Mouse (Mus musculus) forebrain, embryonic 10.5 days (tissue): ENCODE measurements around the gene Nkd1. TPM values are rescaled to one million over a fixed set of nuclear protein-coding genes. Genes with fewer than 3 reads are reported as not detected.

Source experiments
- DNase-seq: peaks from one replicate; pipeline ENCODE4 v3.0.0-alpha.2; 2017; ENCODE audit warnings: low spot score; ENCODE audit errors: extremely low spot score
- H3K27ac ChIP-seq: fragments of 300-500 bp; sonication (generic); 2 replicates; pipeline ENCODE4 v1.5.1; 2016; ENCODE audit warnings: mild to moderate bottlenecking
- H3K27me3 ChIP-seq: fragments of 300-500 bp; sonication (generic); 2 replicates; pipeline ENCODE4 v1.6.1; 2016; ENCODE audit warnings: mild to moderate bottlenecking; ENCODE audit not compliant: poor library complexity, severe bottlenecking
- H3K36me3 ChIP-seq: fragments of 300-500 bp; sonication (generic); replicated peaks from 2 replicates; pipeline ENCODE4 v1.6.1; 2016; ENCODE audit warnings: mild to moderate bottlenecking, moderate library complexity
- H3K4me1 ChIP-seq: fragments of 300-500 bp; sonication (generic); 2 replicates; pipeline ENCODE4 v1.6.1; 2016
- H3K4me3 ChIP-seq: fragments of 300-500 bp; sonication (generic); 2 replicates; pipeline ENCODE4 v1.5.1; 2016; ENCODE audit warnings: mild to moderate bottlenecking, moderate library complexity
- H3K9me3 ChIP-seq: fragments of 300-500 bp; sonication (generic); 2 replicates; pipeline ENCODE4 v1.6.1; 2016; ENCODE audit warnings: mild to moderate bottlenecking, moderate library complexity
- WGBS: fragments of 180-500 bp; shearing (Covaris S2); methylation state at CpG from one replicate; pipeline ENCODE4 v1.1.7; 2016; 5-methylcytosine and 5-hydroxymethylcytosine counted together
- polyA plus RNA-seq: library from polyadenylated mRNA; unstranded; fragments of >200 nt; fragmentation: Nextera tagmentation; extraction: Ambion mirVana; gene quantifications from 2 replicates; pipeline ENCODE4 v1.2.1, GENCODE M21; 2016

Gene Nkd1
- polyA plus RNA-seq, 1 experiment from 2014 or later: 47.2 TPM

- no peaks in the 10 kb centered on the region for H3K9me3 ChIP-seq
- H3K27ac ChIP-seq: no peak overlapping the region
- 92% methylated on average over 8 of the region's 8 CpGs for WGBS
- DNase-seq: no peak
- H3K27me3 ChIP-seq: no peaks in the 10 kb centered on the region
- H3K4me3 ChIP-seq: no peak overlapping the region
- peaks cover 98% of the 10 kb centered on the region for H3K36me3 ChIP-seq
- no peaks in the 10 kb centered on the region for H3K4me1 ChIP-seq
These were observed 67.2 kb downstream of the Nkd1 start for GRCm38 (mm10) chr8:88588205-88588889.

GRCm38 (mm10) chr8:88590226-88590625 lies 69.1 kb downstream of the Nkd1 start:
- Histone ChIP-seq H3K27ac (no peak overlapping the region), H3K36me3 (peaks cover 85% of the 10 kb centered on the region), H3K9me3 (no peaks in the 10 kb centered on the region), H3K27me3 (no peaks in the 10 kb centered on the region), H3K4me1 (peaks cover 13% of the 10 kb centered on the region), H3K4me3 (no peak overlapping the region)
- WGBS: 92% methylated on average over 6 of the region's 6 CpGs
- no peak for DNase-seq

- Histone ChIP-seq H3K36me3 (peaks cover 48% of the 10 kb centered on the region), H3K4me3 (no peak overlapping the region), H3K27ac (no peak overlapping the region), H3K4me1 (peaks cover 25% of the 10 kb centered on the region), H3K27me3 (no peaks in the 10 kb centered on the region), H3K9me3 (no peaks in the 10 kb centered on the region)
- 100% methylated on average over 1 of the region's 1 CpGs for WGBS
- DNase-seq: no peak
These were observed 72.8 kb downstream of the Nkd1 start for GRCm38 (mm10) chr8:88593947-88594346.

GRCm38 (mm10) chr8:88596042-88596441 lies 74.9 kb downstream of the Nkd1 start:
- WGBS: 92% methylated on average over 12 of the region's 12 CpGs
- Histone ChIP-seq H3K36me3 (peaks cover 29% of the 10 kb centered on the region), H3K4me3 (no peak overlapping the region), H3K27me3 (no peaks in the 10 kb centered on the region), H3K4me1 (peaks cover 25% of the 10 kb centered on the region), H3K27ac (peak overlapping the region; percentile 62; the same call in 1 of the 2 replicates), H3K9me3 (peaks cover 3% of the 10 kb centered on the region)
- no peak for DNase-seq

GRCm38 (mm10) chr8:88598578-88598977 lies 77.4 kb downstream of the Nkd1 start:
- Histone ChIP-seq H3K4me1 (peaks cover 35% of the 10 kb centered on the region), H3K36me3 (0 out of 2 replicates have a peak, but pooled peaks cover 7% of the 10 kb centered on the region), H3K27me3 (no peaks in the 10 kb centered on the region), H3K4me3 (no peak overlapping the region), H3K9me3 (peaks cover 15% of the 10 kb centered on the region), H3K27ac (peak overlapping the region; percentile 56)
- WGBS: 81% methylated on average over 5 of the region's 5 CpGs
- no peak for DNase-seq

GRCm38 (mm10) chr8:88599491-88599890 lies 78.3 kb downstream of the Nkd1 start:
- H3K4me1 ChIP-seq: peaks cover 38% of the 10 kb centered on the region
- peaks cover 15% of the 10 kb centered on the region for H3K9me3 ChIP-seq
- no peak overlapping the region for H3K27ac ChIP-seq
- WGBS: 93% methylated on average over 7 of the region's 7 CpGs
- DNase-seq: no peak
- H3K4me3 ChIP-seq: no peak overlapping the region
- 0 out of 2 replicates have a peak, but pooled peaks cover 4% of the 10 kb centered on the region for H3K36me3 ChIP-seq
- no peaks in the 10 kb centered on the region for H3K27me3 ChIP-seq

- WGBS: 4% methylated on average over 10 of the region's 10 CpGs
- H3K9me3 ChIP-seq: peaks cover 15% of the 10 kb centered on the region
- peaks cover 42% of the 10 kb centered on the region for H3K4me1 ChIP-seq
- 0 out of 2 replicates have a peak, but pooled peaks cover 4% of the 10 kb centered on the region for H3K36me3 ChIP-seq
- H3K27ac ChIP-seq: peak overlapping the region; percentile 83
- H3K4me3 ChIP-seq: peak overlapping the region; percentile 46
- DNase-seq: peak; percentile 34
- no peaks in the 10 kb centered on the region for H3K27me3 ChIP-seq
These were observed 82.4 kb downstream of the Nkd1 start for GRCm38 (mm10) chr8:88603446-88603989.

GRCm38 (mm10) chr8:88604065-88605038 lies 83.2 kb downstream of the Nkd1 start:
- peaks cover 15% of the 10 kb centered on the region for H3K9me3 ChIP-seq
- peaks cover 48% of the 10 kb centered on the region for H3K4me1 ChIP-seq
- 5% methylated on average over 20 of the region's 20 CpGs for WGBS
- peak; percentile 97 for DNase-seq
- H3K27ac ChIP-seq: peak overlapping the region; percentile 83
- 0 out of 2 replicates have a peak, but pooled peaks cover 4% of the 10 kb centered on the region for H3K36me3 ChIP-seq
- peak overlapping the region; percentile 46 for H3K4me3 ChIP-seq
- no peaks in the 10 kb centered on the region for H3K27me3 ChIP-seq

- Histone ChIP-seq H3K36me3 (0 out of 2 replicates have a peak, but pooled peaks cover 4% of the 10 kb centered on the region), H3K9me3 (peaks cover 15% of the 10 kb centered on the region), H3K27ac (peak overlapping the region; percentile 83), H3K27me3 (no peaks in the 10 kb centered on the region), H3K4me1 (peaks cover 58% of the 10 kb centered on the region), H3K4me3 (no peak overlapping the region)
- WGBS: 49% methylated on average over 13 of the region's 13 CpGs
- no peak for DNase-seq
These were observed 84.3 kb downstream of the Nkd1 start for GRCm38 (mm10) chr8:88605361-88606040.

GRCm38 (mm10) chr8:88609036-88609435 lies 87.9 kb downstream of the Nkd1 start:
- Histone ChIP-seq H3K36me3 (no peaks in the 10 kb centered on the region), H3K27me3 (0 out of 2 replicates have a peak, but pooled peaks cover 7% of the 10 kb centered on the region), H3K4me3 (no peak overlapping the region), H3K4me1 (peaks cover 48% of the 10 kb centered on the region), H3K9me3 (no peaks in the 10 kb centered on the region), H3K27ac (no peak overlapping the region)
- DNase-seq: no peak
- WGBS: 81% methylated on average over 8 of the region's 8 CpGs

- DNase-seq: no peak
- no peak overlapping the region for H3K27ac ChIP-seq
- no peaks in the 10 kb centered on the region for H3K36me3 ChIP-seq
- 73% methylated on average over 6 of the region's 6 CpGs for WGBS
- H3K27me3 ChIP-seq: peaks cover 7% of the 10 kb centered on the region; the same call in 1 of the 2 replicates
- no peak overlapping the region for H3K4me3 ChIP-seq
- H3K4me1 ChIP-seq: peaks cover 36% of the 10 kb centered on the region
- H3K9me3 ChIP-seq: no peaks in the 10 kb centered on the region
These were observed 89.1 kb downstream of the Nkd1 start for GRCm38 (mm10) chr8:88610271-88610670.

GRCm38 (mm10) chr8:88614981-88615380 lies 93.8 kb downstream of the Nkd1 start:
- H3K27me3 ChIP-seq: peaks cover 13% of the 10 kb centered on the region
- H3K27ac ChIP-seq: no peak overlapping the region
- DNase-seq: no peak
- no peaks in the 10 kb centered on the region for H3K36me3 ChIP-seq
- WGBS: 85% methylated on average over 5 of the region's 5 CpGs
- H3K4me3 ChIP-seq: no peak overlapping the region
- H3K4me1 ChIP-seq: peaks cover 9% of the 10 kb centered on the region
- no peaks in the 10 kb centered on the region for H3K9me3 ChIP-seq
